Mouse (Mus musculus) intestine, embryonic 16.5 days (tissue): ENCODE data around the gene Nup88. TPM values are rescaled to one million over a fixed set of nuclear protein-coding genes. Genes with fewer than 3 reads are reported as not detected.

Source experiments
- polyA plus RNA-seq: library from polyadenylated mRNA; unstranded; fragments of >200 nt; fragmentation: Nextera tagmentation; extraction: Ambion mirVana; gene quantifications from 2 replicates; pipeline ENCODE4 v1.2.1, GENCODE M21; 2015

Nup88 gene
- polyA plus RNA-seq, 1 experiment from 2014 or later, result 92.2 TPM

Other genes starting within 250 kb of the Nup88 start
- 4.8 and 5.3 TPM in 2 replicates for gene Zfp3, start 205.8 kb downstream of the Nup88 start, polyA plus RNA-seq
- 0.37 and 1.0 TPM in 2 replicates for gene Scimp, start 157.4 kb downstream of the Nup88 start, polyA plus RNA-seq
- gene Rabep1, start 125.2 kb downstream of the Nup88 start, polyA plus RNA-seq, result 55.8 and 60.7 TPM in 2 replicates
- gene Rpain, start 240 bp upstream of the Nup88 start, polyA plus RNA-seq, result 59.1 and 61.5 TPM in 2 replicates
- 331 and 372 TPM in 2 replicates for gene C1qbp, start 13.1 kb upstream of the Nup88 start, polyA plus RNA-seq
- gene Dhx33, start 34.5 kb upstream of the Nup88 start, polyA plus RNA-seq, result 12.2 and 13.9 TPM in 2 replicates
- gene Mis12, start 49.6 kb upstream of the Nup88 start, polyA plus RNA-seq, result 27.9 and 35.2 TPM in 2 replicates
- 65.8 and 66.4 TPM in 2 replicates for gene Derl2, start 49.9 kb upstream of the Nup88 start, polyA plus RNA-seq
- gene 6330403K07Rik, start 63.5 kb upstream of the Nup88 start, polyA plus RNA-seq, result 45.2 and 51.0 TPM in 2 replicates
- gene Nlrp1a, start 174.7 kb upstream of the Nup88 start, polyA plus RNA-seq, result 0.17 and 0.20 TPM in 2 replicates